Mouse (Mus musculus) olfactory bulb, adult 2 months (tissue): ENCODE results near the gene Fam241b.

ENCODE experiments used
- CTCF ChIP-seq: fragments of 200-500 bp; IDR thresholded peaks from 2 replicates; pipeline ENCODE4 v1.5.1; 2012; ENCODE audit warnings: low read depth, mild to moderate bottlenecking, low read length, moderate library complexity; ENCODE audit not compliant: insufficient read depth
- POLR2A ChIP-seq: fragments of 200-500 bp; IDR thresholded peaks from 2 replicates; pipeline ENCODE4 v1.6.1; 2012; ENCODE audit warnings: mild to moderate bottlenecking, low read depth, low read length, moderate library complexity; ENCODE audit not compliant: insufficient read depth

DNA sequence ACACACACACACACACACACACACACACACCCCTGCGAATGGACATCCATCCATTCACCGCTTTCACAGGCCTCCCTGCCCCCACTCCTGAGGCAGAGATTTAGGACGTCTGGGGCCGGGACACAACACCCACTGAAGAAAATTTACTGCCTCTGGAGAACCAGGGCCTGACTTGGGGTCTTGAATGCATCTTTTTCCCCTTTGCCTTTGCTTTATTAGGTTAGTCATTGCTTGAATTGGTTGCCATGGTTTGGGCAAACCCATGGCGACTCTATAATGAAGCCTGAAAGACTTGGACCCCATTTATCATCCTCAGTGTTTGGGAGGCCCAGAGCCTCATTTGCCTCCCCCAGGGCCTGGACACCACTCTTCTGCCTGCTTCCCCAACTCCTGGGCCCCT, 2.2 kb upstream of the Fam241b start:
- no peak for TF ChIP-seq CTCF
- no peak for TF ChIP-seq POLR2A
